Comparison of ENCODE assay signal across 28 mouse cellular contexts in the genomic region with DNA sequence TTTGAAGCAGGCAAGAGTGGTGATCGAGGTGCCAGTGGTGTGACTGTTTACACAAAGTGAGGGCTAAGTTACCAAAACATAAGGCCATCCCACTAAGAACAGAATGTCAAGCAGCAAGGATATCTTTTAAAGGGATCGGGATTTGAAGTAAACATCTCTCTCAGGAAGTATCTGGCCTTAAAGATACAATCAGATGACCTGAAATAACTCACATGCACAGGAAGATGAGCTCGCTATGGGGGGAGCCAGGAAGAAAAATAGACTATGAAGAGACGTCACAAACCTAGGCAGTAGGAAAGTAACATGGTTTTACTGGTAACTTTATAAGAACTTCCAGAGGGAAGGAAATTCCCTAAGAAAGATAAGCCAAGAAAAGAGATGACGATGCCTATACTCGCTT. TPM values are rescaled to one million over a fixed set of nuclear protein-coding genes. Genes with fewer than 3 reads are reported as not detected.
DNase-seq lines count a peak whose midpoint lies in the region; ATAC-seq and TF ChIP-seq lines count a peak whose summit lies in the region.
"Had no signal": no experiment of that assay in that cellular context is flagged by ENCODE, and none has a peak within 500 bp of the region (broad histone marks: within the 10 kb centered on the region; RNA-seq: fewer than 3 reads in every experiment).

No protein-coding gene starts in this region.

- no peak overlapping the region for H3K4me3 ChIP-seq in kidney, adult 2 months (ENCODE audit: insufficient read depth, low read depth, low read length)
- no peak overlapping the region for H3K4me3 ChIP-seq in lung, embryonic 16.5 days (ENCODE audit: low read length)
- H3K4me3 ChIP-seq: embryonic facial prominence, embryonic 10.5 days; embryonic facial prominence, embryonic 15.5 days; forebrain, embryonic 12.5 days; heart, embryonic 15.5 days; hindbrain, embryonic 12.5 days; intestine, embryonic 15.5 days; left cerebral cortex, adult 2 months; limb, embryonic 13.5 days; midbrain, embryonic 10.5 days; midbrain, embryonic 15.5 days; stomach, embryonic 15.5 days had no signal

- DNase-seq in kidney, adult 2 months = peak; percentile 47
- DNase-seq in kidney, adult 18-20 months = no peak
- no peak for DNase-seq in lung, adult 18-20 months
- DNase-seq in kidney, postnatal 14 days = peak; percentile 13
- no peak for DNase-seq in layer of hippocampus, adult 9-10 months (ENCODE audit: low spot score)
- no peak for DNase-seq in natural killer cell, adult 2 months (ENCODE audit: low spot score in 2 of 2)
- DNase-seq: adrenal gland, adult 8-10 months; B cell, adult 2 months; cerebellum, adult 8-10 months; cerebellum, postnatal 25 days; forebrain, postnatal 0 days; heart, postnatal 36 days; right cerebral cortex, postnatal 25 days had no signal

- H3K4me1 ChIP-seq in kidney, adult 2 months (ENCODE audit: control insufficient read depth, insufficient read depth, low read length) = no peaks in the 10 kb centered on the region
- no peaks in the 10 kb centered on the region for H3K4me1 ChIP-seq in lung, embryonic 16.5 days (replicated peaks; ENCODE audit: control insufficient read depth, insufficient read depth, low read length)
- H3K4me1 ChIP-seq: embryonic facial prominence, embryonic 10.5 days; embryonic facial prominence, embryonic 15.5 days; forebrain, embryonic 12.5 days; heart, embryonic 15.5 days; hindbrain, embryonic 12.5 days; intestine, embryonic 15.5 days; limb, embryonic 13.5 days; midbrain, embryonic 10.5 days; midbrain, embryonic 15.5 days; stomach, embryonic 15.5 days had no signal

- WGBS in kidney, adult 2 months = 65% methylated on average over 6 of the region's 6 CpGs
- WGBS in lung, embryonic 16.5 days = 37% methylated on average over 6 of the region's 6 CpGs

- no peak for TF ChIP-seq CTCF in kidney, adult 2 months (conservative IDR thresholded peaks at IDR 0.05; ENCODE audit: insufficient read depth, insufficient read length, low read depth, low read length)

- no peaks in the 10 kb centered on the region for H3K27me3 ChIP-seq in kidney, adult 2 months (replicated peaks; ENCODE audit: control insufficient read depth, insufficient read depth, low read length)
- no peaks in the 10 kb centered on the region for H3K27me3 ChIP-seq in lung, embryonic 16.5 days (ENCODE audit: control insufficient read depth, insufficient read depth, low read depth, low read length)
- H3K27me3 ChIP-seq: embryonic facial prominence, embryonic 15.5 days; forebrain, embryonic 12.5 days; heart, embryonic 15.5 days; hindbrain, embryonic 12.5 days; intestine, embryonic 15.5 days; limb, embryonic 13.5 days; midbrain, embryonic 15.5 days; stomach, embryonic 15.5 days had no signal

- no peaks in the 10 kb centered on the region for H3K9me3 ChIP-seq in lung, embryonic 16.5 days (ENCODE audit: control insufficient read depth, low read length)
- H3K9me3 ChIP-seq: embryonic facial prominence, embryonic 10.5 days; embryonic facial prominence, embryonic 15.5 days; forebrain, embryonic 12.5 days; heart, embryonic 15.5 days; hindbrain, embryonic 12.5 days; intestine, embryonic 15.5 days; limb, embryonic 13.5 days; midbrain, embryonic 10.5 days; midbrain, embryonic 15.5 days; stomach, embryonic 15.5 days had no signal

- H3K36me3 ChIP-seq in kidney, adult 2 months (ENCODE audit: control insufficient read depth, insufficient read depth, low read length) = no peaks in the 10 kb centered on the region
- no peaks in the 10 kb centered on the region for H3K36me3 ChIP-seq in lung, embryonic 16.5 days (ENCODE audit: control insufficient read depth, insufficient read depth, low read length)
- H3K36me3 ChIP-seq: embryonic facial prominence, embryonic 10.5 days; embryonic facial prominence, embryonic 15.5 days; forebrain, embryonic 12.5 days; heart, embryonic 15.5 days; hindbrain, embryonic 12.5 days; intestine, embryonic 15.5 days; limb, embryonic 13.5 days; midbrain, embryonic 10.5 days; midbrain, embryonic 15.5 days; stomach, embryonic 15.5 days had no signal

- no peak for TF ChIP-seq POLR2A in kidney, adult 2 months (IDR thresholded peaks at IDR 0.05; ENCODE audit: low read depth, low read length)

- peak; percentile 31; the same call in 1 of the 2 replicates for ATAC-seq in lung, embryonic 16.5 days (ENCODE audit: low read depth)
- ATAC-seq: activated CD4-positive, CD25-positive, alpha-beta regulatory T cell, adult 4 months; forebrain, postnatal 0 days; hindbrain, postnatal 0 days; intestine, embryonic 15.5 days; midbrain, embryonic 15.5 days had no signal

- H3K9ac ChIP-seq in lung, embryonic 16.5 days (ENCODE audit: low read length) = no peak overlapping the region
- H3K9ac ChIP-seq: embryonic facial prominence, embryonic 15.5 days; forebrain, embryonic 12.5 days; forebrain, postnatal 0 days; heart, embryonic 15.5 days; hindbrain, embryonic 12.5 days; intestine, embryonic 15.5 days; limb, embryonic 13.5 days; midbrain, embryonic 15.5 days; stomach, embryonic 15.5 days had no signal

- H3K4me2 ChIP-seq in lung, embryonic 16.5 days (ENCODE audit: low read depth, low read length) = no peak overlapping the region
- H3K4me2 ChIP-seq: embryonic facial prominence, embryonic 15.5 days; forebrain, embryonic 12.5 days; heart, embryonic 15.5 days; hindbrain, embryonic 12.5 days; intestine, embryonic 15.5 days; limb, embryonic 13.5 days; liver, embryonic 11.5 days; midbrain, embryonic 15.5 days; stomach, embryonic 15.5 days had no signal

- peak overlapping the region; percentile 92 for H3K27ac ChIP-seq in kidney, adult 2 months (ENCODE audit: insufficient read depth, low read depth, low read length)
- peak overlapping the region; percentile 75 for H3K27ac ChIP-seq in lung, embryonic 16.5 days (ENCODE audit: low read length)
- H3K27ac ChIP-seq: embryonic facial prominence, embryonic 10.5 days; embryonic facial prominence, embryonic 15.5 days; forebrain, embryonic 12.5 days; heart, embryonic 15.5 days; hindbrain, embryonic 12.5 days; hindbrain, postnatal 0 days; intestine, embryonic 15.5 days; left cerebral cortex, adult 2 months; limb, embryonic 13.5 days; midbrain, embryonic 10.5 days; midbrain, embryonic 15.5 days; stomach, embryonic 15.5 days had no signal

RNA-seq across cellular contexts. Expression of gene Saysd1, which starts 32.1 kb away (rescaled TPM):
- polyA plus RNA-seq in kidney, adult 2 months (2012; rRNA removed) = 10.8 and 11.4 TPM in 2 replicates
- 12.4 and 13.1 TPM in 2 replicates for polyA plus RNA-seq in lung, embryonic 16.5 days (2015; fragmentation: Nextera tagmentation; extraction: Ambion mirVana)

Comparison
In these comparisons a context has a peak if more than half of its experiments do, and no peak if none do; other contexts are left out.
1. DNase-seq: peak in kidney, adult 2 months (single experiment) and kidney, postnatal 14 days (single experiment); none in kidney, adult 18-20 months (single experiment), lung, adult 18-20 months (0 of 2), layer of hippocampus, adult 9-10 months (single experiment) and natural killer cell, adult 2 months (0 of 2).